Mouse (Mus musculus): ENCODE measurements around the gene Arid1b.

- TF ChIP-seq CTCF (IDR thresholded peaks at IDR 0.05; ENCODE audit: extremely low read depth, insufficient read length, insufficient replicate concordance, low read depth, low read length) (no peak), POLR2A (IDR thresholded peaks at IDR 0.05; ENCODE audit: low read depth, low read length) (no peak)
Measured at GRCm38 (mm10) chr17:5088822-5089221, 94.7 kb downstream of the Arid1b start.

Data from small intestine, adult 2 months (tissue).